Mouse (Mus musculus): ENCODE measurements around the gene Klk1b1.
"Not testable (repeated sequence)": the region's sequence is repeated elsewhere in the genome, so short reads cannot be mapped to it uniquely, and the experiment has no call there.

The Klk1b1 gene

GRCm38 (mm10) chr7:44004847-44005246 lies 38.3 kb downstream of the Klk1b1 start:
- in situ Hi-C loops (cut with MseI, MboI) = no loop called here

- in situ Hi-C loops (cut with MseI, MboI) = not testable (repeated sequence)
Observed at GRCm38 (mm10) chr7:44011868-44012267, 45.3 kb downstream of the Klk1b1 start, which contains the start of gene Klk1b26. Gene Klk1b26 (plus strand): TSS chr7:44012168.

- in situ Hi-C loops (cut with MseI, MboI) = not testable (repeated sequence)
Observed at GRCm38 (mm10) chr7:44014666-44015065, 48.1 kb downstream of the Klk1b1 start.

- in situ Hi-C loops (cut with MseI, MboI) = no loop called here
Observed at GRCm38 (mm10) chr7:44015071-44015470, 48.5 kb downstream of the Klk1b1 start.
